Mouse (Mus musculus) ovary, postnatal 14 days (tissue): ENCODE results near the gene Ercc2.

Source experiments
- DNase-seq: peaks from one replicate; pipeline ENCODE4 v3.0.0; 2022; ENCODE audit warnings: low spot score

Gene Ercc2

GRCm38 (mm10) chr7:19381377-19382165, at the start of gene Ercc2:
Gene Ercc2, plus strand, starts transcription at chr7:19382010.
- peak; percentile 99 for DNase-seq

GRCm38 (mm10) chr7:19332709-19333352, 49.0 kb upstream of the Ercc2 start:
- DNase-seq = no peak

GRCm38 (mm10) chr7:19335583-19335982, 46.2 kb upstream of the Ercc2 start:
- DNase-seq = no peak

- DNase-seq = no peak
These were observed 44.7 kb upstream of the Ercc2 start for GRCm38 (mm10) chr7:19337122-19337521.

GRCm38 (mm10) chr7:19338060-19338459, 43.8 kb upstream of the Ercc2 start:
- no peak for DNase-seq

- DNase-seq = no peak
These were observed 43.2 kb upstream of the Ercc2 start for GRCm38 (mm10) chr7:19338596-19338995.

GRCm38 (mm10) chr7:19341250-19341649, 40.6 kb upstream of the Ercc2 start:
- no peak for DNase-seq

GRCm38 (mm10) chr7:19341761-19342409, 39.9 kb upstream of the Ercc2 start:
- no peak for DNase-seq

GRCm38 (mm10) chr7:19342481-19343027, 39.3 kb upstream of the Ercc2 start:
- DNase-seq = peak; percentile 90

- DNase-seq = peak; percentile 65
These were observed 38.5 kb upstream of the Ercc2 start for GRCm38 (mm10) chr7:19343210-19343808.

- DNase-seq = no peak
These were observed 37.5 kb upstream of the Ercc2 start, which contains the start of gene Ercc1 for GRCm38 (mm10) chr7:19344237-19344847. Gene Ercc1, plus strand, starts transcription at chr7:19344778.

GRCm38 (mm10) chr7:19344938-19345471, 36.8 kb upstream of the Ercc2 start:
- peak; percentile 88 for DNase-seq

GRCm38 (mm10) chr7:19349188-19349915, 32.5 kb upstream of the Ercc2 start:
- DNase-seq = no peak

- no peak for DNase-seq
These were observed 31.6 kb upstream of the Ercc2 start for GRCm38 (mm10) chr7:19350221-19350620.

- no peak for DNase-seq
These were observed 26.8 kb upstream of the Ercc2 start for GRCm38 (mm10) chr7:19354991-19355390.

- DNase-seq = no peak
These were observed 25.5 kb upstream of the Ercc2 start for GRCm38 (mm10) chr7:19356311-19356710.

- DNase-seq = no peak
These were observed 24.1 kb upstream of the Ercc2 start for GRCm38 (mm10) chr7:19357381-19358375.

- no peak for DNase-seq
These were observed 23.2 kb upstream of the Ercc2 start for GRCm38 (mm10) chr7:19358634-19359033.

GRCm38 (mm10) chr7:19359299-19359891, 22.4 kb upstream of the Ercc2 start, which contains the start of the genes Cd3eap and Ppp1r13l:
Gene Cd3eap, minus strand, starts transcription at chr7:19359483.
Gene Ppp1r13l, plus strand, starts transcription at chr7:19359749.
- peak; percentile 77 for DNase-seq
